Mouse (Mus musculus) mouse embryonic stem cell (cell line): ENCODE measurements around the gene Fthl17c.
"Not testable (repeated sequence)": the region's sequence is repeated elsewhere in the genome, so short reads cannot be mapped to it uniquely, and the experiment has no call there.

Source experiments
- in situ Hi-C, 2 experiments: fragments of 300-500 bp; cut with MboI; formaldehyde crosslinking; loops; 1 replicate in 1 of 2; 3 replicates in 1 of 2; pipeline ENCODE4 v1.14.3; 2019 to 2020; ENCODE audit warnings: low sequenced_read_pairs in 2 of 2, low pct_unique_long_range_greater_than_20kb in 1 of 2, mixed read lengths in 1 of 2; ENCODE audit not compliant: unreplicated experiment in 1 of 2

Gene Fthl17c

DNA sequence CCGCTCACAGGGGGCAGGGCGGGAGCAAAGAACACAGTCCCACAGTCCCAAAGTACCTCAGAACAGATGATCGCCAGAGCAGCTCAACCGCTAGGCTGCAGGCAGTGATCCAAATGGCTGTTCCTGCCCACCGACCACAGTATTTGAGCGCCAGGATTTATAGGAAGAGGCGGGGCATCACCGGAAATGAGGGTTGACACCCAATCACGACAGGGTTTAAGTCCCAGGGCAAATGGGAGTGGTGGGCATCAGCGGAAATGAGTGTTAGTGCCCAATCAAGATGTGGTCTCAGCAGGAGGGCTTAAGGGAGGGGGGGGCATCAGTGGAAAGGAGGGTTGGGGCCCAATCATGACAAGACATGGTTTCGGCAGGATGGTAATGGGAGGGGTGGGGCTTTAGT is at the start of gene Fthl17c:
Gene Fthl17c, minus strand, starts transcription at position 101 of the 400 bp plus-strand sequence.
- in situ Hi-C loops = not testable (repeated sequence)

DNA sequence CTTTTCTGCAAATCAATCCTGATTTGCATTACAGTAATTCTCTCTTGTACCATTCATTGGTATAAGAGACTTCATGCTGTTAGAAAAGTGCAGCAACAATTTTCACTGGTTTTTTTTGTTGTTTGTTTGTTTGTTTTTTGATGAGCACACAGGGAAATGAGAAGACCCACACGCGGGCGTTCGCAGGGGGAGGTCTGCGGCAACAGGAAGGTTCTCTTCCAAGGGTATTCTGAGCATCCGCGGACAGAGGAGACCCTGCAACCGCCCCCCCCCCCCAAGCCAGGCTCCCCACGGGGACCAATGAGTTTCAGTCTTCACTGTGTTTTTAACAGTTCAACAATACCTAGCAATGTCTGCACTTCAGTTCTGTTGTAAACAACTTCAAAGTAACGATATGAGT is 43.1 kb upstream of the Fthl17c start:
- in situ Hi-C loops = no loop called here

DNA sequence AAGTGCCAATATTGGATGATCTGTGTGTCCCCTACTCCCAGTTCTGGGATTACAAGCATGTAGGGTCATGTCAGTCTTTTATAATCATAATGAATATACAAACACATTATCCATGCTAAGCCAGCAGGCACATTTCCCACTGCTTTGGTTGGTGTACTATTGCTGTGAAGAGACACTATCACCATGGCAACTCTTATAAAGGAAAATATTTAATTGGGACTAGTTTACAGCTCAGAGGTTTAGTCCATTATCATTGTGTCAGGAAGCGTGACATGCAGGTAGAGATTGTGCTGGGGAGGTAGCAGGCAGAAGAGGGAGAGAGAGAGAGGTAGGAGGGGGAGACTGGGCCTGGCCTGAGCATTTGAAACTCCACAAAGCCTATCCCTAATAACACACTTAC is 39.7 kb upstream of the Fthl17c start:
- in situ Hi-C loops = no loop called here

DNA sequence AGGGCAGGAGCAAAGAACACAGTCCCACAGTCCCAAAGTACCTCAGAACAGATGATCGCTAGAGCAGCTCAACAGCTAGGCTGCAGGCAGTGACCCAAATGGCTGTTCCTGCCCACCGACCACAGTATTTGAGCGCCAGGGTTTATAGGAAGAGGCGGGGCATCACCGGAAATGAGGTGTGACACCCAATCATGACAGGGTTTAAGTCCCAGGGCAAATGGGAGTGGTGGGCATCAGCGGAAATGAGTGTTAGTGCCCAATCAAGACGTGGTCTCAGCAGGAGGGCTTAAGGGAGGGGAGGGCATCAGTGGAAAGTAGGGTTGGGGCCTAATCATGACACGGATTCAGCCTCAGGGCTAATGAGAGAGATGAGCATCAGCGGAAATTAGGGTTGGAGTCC is 10.3 kb upstream of the Fthl17c start, which contains the start of gene Fthl17d:
Gene Fthl17d, minus strand, starts transcription at position 101 of the 400 bp plus-strand sequence.
- in situ Hi-C loops = not testable (repeated sequence)

DNA sequence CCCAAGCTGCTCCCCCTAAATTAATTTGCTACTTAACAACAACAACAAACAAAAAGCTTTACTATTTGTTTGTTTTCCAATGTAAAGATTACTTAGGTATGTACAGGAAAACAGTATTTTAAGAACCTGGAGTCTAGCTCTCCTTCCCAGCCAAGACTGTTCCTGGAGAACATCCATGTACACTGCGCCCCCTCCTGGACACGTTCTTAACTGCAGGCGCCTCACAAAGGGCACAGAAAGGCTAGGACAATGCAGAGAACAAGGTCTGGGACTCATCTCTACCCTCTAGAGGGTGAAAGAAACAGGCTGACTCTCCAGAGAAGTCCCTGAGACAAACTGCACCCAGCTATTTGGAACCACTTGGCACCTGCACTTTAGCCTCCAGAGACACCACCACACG is 11.7 kb downstream of the Fthl17c start:
- in situ Hi-C loops = not testable (repeated sequence)

- in situ Hi-C loops = not testable (repeated sequence)
Observed at GRCm38 (mm10) chrX:8962875-8963274, 13.5 kb downstream of the Fthl17c start, which contains the start of gene Fthl17b. Fthl17b (minus strand) TSS chrX:8962975.

DNA sequence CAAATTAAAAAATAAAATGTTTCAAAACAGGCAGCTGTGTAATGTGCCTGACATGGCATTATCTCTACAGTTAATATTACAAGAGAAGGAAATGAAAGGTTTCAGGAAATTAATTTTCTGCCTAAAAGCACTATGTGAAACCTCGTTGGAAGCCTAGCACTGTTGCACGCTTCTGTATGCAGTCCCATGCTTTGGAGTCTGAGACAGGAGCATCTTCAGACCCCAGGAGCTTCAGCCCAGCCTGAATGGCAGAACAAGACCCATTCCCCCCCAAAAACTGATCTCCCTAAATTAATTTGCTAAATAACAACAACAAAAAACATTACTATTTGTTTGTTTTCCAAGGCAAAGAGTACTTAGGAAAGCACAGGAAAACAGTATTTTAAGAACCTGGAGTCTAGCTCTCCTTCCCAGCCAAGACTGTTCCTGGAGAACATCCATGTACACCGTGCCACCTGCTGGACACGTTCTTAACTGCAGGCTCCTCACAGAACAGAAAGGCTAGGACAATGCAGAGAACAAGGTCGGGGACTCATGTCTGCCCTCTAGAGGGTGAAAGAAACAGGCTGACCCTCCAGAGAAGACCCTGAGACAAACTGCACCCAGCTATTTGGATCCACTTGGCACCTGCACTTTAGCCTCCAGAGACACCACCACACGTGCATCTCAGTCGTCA is 28.1 kb downstream of the Fthl17c start:
- in situ Hi-C loops = not testable (repeated sequence)

GRCm38 (mm10) chrX:8944041-8944440 is 32.3 kb downstream of the Fthl17c start:
- in situ Hi-C loops = no loop called here

GRCm38 (mm10) chrX:8927308-8927707 is 49.1 kb downstream of the Fthl17c start:
- in situ Hi-C loops = loop anchor here in 1 of 2 experiments (10.0 kb wide), 1 partner anchor 93 kb away; no protein-coding TSS in a partner anchor
